Mouse (Mus musculus) right cerebral cortex, postnatal 14 days (tissue): ENCODE data around the gene Aggf1.
"Not testable (repeated sequence)": the region's sequence is repeated elsewhere in the genome, so short reads cannot be mapped to it uniquely, and the experiment has no call there.

Experiments used
- DNase-seq: peaks from one replicate; pipeline ENCODE4 v3.0.0; 2022

The Aggf1 gene

DNA sequence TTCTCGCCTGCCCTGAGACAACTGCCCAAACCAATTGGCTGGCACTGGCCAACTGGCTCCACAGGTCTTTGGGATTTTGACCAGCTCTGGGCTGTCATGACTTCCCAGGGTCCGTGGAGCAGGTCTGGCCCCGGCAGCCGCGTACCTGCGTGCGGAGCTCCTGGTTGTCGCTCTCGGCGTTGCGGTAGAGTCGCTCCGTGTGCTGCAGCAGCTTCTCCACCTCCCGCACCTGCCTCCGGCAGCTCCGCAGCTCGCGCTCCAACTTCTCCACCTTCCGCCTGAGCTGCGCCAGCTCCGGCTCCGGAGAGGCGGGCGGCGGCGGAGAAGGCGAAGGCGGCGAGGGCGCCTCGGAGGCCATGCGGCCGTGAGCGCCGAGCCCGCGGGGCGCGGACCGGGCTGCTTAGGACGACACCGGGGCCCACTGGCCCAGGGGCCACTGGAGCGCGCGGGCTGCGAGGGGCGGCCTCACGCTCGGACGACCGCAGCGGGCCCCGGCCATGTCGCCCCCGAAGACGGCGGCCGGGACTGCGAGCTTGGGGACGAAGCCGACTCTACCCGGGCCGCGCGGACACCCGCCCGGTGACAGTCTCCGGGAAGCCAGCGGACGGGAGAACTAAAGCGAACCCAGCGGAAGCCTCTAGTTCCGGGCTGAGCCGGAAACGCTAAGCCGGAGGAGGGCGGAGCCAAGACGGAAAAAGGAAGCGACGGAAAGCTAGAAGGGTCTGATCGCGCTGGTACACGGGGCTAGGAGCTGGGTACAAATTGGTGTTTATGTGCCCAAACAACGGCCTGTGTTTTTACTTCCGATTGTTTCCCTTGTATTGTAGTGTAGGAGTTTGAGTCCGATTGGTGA is at the start of gene Aggf1:
Gene Aggf1, minus strand, starts transcription at position 652 of the 853 bp plus-strand sequence.
- DNase-seq = peak; percentile 86

DNA sequence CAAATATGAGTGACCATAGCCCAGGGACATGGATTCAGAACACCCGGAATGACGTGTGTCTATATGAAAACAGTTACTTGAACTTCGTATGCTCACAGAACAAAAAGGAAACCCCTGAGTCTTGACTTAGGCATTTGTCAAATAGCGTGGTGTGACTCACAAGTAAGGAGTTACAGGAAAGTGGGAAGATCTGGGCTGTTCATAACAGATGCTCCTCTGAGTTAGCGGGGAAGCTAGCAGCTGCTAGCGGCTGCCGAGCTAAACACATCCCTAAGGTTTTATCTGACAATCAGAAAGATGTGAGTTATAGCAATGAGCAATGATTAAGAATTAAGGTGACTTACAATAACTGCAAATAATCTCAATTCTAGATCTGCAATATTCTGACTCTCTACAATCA is 49.8 kb upstream of the Aggf1 start:
- DNase-seq = no peak

DNA sequence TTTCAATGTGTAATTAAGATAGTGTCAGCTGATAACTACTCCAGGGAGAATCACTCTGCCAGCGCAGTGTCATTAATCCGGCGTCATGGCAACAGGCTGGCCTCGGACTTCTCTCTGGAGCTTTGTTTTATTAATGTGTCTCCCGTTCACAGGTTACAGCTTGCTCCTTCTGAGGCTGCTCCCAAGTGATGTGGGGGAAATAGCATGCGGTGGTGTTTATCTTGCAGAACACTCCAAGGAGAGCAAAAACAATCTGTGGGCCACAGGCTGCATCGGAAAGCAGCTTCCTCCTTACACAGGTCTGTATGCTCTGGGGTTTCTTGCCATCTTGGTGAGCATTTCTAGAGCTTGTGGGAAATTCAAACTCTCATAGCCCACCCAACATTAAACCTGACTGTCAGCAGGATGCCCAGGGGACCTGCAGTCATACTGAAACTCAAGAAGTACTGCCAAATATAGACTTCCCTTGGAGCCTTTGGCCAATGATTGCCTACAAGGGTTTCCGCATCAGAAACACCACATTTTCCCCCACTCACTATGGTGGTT is 44.1 kb upstream of the Aggf1 start:
- no peak for DNase-seq

DNA sequence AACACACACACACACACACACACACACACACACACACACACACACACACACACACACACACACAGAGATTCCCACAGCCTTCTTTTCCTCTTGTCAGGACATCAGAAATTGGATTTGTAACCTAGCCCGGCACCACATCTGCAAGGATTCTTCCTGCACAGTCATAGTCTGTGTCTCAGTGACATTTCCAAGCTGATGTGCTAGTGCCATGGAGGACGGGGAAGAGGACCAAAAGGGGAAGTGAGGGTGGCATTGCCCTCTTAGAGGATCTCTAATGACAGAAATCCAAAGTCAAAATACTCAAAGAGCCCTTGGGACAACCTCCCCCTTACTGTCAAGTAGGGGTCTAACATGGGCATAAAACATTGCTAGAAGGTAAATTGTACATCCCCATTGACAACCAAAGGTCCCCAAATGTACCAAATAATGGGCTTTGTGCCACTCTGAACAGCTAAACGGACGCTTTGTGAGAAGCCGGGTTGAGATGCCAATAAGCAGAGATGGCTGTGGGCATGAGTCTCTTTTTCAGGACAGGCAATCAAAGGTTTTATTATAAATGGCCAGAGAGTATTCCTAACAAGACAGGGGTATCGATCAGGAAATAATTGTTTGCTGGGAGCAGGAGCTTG is 43.5 kb upstream of the Aggf1 start:
- DNase-seq = no peak

DNA sequence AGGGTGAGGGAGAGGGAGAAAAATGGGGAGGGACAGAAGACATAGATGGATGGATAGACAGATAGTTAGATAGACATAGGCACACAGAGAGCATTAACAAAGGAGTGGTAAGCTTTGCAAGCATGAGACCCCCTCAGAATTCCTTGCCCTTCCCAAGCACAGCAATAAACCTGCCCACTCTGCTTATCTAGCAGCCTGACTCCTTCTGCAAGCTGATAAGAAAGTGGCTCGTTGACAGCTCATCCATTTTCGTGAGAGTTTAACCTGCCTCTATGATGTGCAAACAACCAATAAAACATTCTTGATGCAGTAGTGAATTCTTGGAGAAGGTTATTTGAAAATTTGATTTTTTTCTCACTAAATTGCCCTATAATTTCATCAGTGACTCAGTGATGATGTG is 37.1 kb upstream of the Aggf1 start:
- DNase-seq = no peak

DNA sequence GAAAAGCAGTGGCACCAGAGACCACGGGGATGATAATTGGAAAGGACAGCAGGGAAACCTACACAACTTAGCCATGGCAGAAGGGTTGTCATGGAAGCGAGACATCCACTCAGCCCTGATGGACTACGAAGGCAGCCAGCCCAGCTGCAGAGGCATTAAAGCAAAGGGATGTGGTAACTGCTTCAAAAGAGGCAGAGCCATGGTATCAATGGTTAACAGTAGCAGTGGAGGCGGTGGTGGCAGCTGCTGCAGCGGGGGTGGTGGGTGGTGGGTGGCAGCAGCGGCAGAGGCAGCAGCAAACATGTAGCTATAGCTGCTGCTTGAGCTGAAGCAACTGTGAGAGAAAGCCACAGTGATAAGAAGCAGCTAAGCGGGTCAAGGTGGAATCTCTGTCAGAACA is 18.1 kb upstream of the Aggf1 start:
- no peak for DNase-seq

DNA sequence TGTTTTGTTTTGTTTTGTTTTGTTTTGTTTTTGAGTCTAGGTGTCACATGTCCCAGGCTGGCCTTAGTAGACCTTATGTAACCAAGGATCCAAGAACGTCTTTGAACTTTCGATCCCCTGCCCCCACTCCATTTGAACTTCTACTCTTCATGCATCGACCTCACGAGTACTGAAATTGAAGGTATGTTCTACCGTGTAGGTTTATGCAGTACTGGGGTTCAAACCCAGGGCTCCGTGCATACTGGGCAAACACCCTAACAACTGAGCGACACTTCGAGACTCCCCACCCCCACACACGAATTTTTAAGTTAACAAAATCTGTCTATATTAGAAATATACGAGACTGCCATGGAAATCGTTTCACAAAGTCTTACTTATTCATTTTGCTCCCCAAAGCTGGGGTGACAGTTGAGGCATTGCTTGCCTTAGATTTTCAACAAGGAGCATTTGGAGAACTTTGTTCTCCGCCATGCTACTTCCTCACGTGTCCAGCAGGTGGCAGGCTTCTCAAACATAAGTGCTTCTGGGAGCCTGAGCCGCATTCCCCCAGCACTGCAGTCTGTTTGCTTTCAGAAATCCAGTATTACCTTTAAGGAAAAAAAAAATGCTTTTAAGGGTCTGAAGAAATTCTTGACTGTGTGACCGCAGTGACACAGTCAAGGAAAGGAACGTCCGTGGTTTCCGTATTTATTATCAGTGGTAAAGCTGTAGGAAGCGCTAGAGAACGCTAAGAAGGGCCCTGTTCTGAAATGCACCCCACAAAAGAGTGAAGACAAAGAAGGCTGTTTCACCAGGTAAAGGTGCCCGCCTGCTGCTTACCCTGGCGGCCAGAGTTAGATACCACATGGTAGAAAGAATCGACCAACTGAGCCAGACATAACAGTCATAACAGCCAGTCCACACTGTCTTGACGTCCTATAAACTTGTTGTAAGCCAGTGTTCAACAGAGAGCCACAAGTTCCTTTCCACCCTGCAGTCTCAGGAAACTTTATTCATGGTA is 15.0 kb upstream of the Aggf1 start:
- DNase-seq = peak; percentile 88

DNA sequence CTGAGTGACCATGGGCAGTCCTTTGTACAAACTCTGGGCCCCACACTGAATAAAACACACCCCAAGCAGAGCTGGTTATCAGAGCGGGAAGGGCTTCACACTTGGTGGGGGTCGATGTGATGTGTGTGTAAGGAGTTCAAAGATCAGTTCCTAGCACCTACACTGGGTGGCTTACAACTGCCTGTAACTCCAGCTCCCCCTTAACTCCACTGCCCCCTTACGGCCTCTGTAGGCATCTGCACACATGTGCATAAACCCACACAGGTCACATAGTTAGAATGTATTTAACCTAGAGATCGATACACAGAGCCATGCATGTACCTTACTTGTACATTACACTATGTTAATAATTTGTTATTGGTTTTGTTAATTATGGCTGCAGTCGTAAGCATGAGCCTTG is 13.1 kb upstream of the Aggf1 start:
- DNase-seq = no peak

DNA sequence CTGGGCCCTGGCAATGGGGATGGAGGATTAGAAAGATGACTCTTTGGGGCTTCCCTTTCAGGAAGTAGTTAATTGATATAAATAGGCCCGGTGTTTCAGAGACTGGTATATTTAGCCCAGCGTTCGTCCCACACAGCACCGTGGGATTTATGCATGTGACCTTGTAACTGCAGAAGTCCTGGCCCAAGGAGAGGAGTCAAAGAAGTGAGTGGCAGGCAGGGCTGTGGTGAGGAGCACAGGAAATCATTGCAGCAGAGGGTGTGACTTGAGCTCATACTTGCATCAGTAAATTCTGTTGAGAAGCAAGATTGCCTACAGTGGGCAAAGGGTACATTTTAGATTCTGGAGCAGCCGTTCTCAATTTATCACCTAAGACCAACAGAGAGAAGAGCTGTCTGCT is 7.3 kb upstream of the Aggf1 start:
- DNase-seq = no peak

DNA sequence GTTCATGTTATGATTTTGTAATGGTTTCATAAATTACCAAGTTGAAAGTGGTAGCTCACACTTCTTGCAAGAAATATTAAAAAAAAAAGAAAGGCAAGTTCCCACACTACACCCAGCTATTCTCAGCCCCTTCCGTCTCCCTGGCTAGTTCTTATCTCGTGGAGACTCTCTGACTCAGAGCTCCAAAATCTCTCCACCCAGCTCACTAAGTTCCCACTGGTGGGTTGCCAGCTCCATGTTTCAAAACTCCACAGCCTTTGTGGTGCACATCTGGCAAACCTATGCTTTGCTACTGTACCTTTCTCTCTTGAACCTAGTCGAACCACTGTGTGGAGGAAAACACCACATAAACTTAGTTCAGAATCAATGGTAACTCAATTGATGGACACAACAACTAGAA is 3.5 kb upstream of the Aggf1 start:
- DNase-seq = no peak

DNA sequence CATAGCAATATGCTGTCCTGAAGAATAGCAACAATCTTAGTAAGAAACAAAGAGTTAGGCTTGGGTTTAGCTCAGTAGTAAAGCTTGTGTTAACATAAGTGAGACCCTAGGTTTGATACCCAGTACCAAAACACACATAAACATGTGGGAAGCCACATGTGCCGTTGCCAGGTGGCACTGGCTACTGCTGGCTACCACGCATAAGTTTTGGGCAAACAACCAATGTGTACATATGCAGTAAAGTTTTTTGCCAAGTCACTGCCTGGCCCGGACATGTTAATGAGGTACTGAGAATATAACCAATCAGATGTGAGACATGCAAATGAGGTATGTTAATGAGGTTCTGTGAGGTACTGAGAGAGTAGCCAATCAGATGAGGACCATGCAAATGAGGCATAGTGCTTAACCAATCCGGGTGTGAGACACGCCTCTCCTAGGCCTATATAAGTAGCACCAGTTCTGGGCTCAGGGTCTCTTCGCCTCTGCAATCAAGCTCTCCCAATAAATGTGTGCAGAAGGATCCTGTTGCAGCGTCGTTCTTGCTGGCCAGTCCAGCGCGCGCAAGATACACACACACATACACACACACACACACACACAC is 1.6 kb upstream of the Aggf1 start:
- DNase-seq = not testable (repeated sequence)

DNA sequence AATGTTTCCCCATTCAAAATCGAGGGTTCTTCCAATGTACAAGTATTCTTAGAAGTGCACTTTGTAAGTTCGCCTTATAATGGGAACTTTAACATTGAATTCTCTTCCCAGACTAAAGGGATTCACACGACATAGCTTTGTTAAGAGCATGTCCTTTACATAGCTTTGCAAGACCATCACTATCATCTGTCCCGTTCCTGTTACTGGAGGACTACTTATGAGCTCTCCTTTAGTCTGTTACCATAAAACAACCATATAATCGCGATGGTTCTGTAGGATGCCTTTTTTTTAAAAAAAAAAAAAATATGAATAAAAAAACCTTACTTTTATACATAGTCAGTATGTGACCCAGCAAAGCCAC is 382 bp upstream of the Aggf1 start:
- DNase-seq = no peak

DNA sequence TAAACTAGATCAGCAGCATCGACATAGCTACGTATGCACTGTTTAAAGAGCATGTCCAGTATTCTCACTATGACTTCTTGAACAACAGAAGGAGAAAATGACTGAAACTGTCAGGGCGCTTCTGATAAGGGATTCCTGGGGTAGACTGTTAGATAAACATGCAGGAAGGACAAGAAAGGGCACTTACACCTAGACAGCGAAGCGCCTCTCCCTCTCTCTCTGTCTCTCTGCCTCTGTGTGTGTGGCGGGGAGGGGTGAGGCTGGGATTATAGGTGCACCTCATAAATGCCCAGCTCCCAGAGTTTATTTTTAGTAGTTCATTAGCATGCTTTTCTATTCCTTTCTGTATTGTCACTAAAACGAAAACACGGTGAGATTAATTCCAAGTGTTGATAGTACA is 8.8 kb downstream of the Aggf1 start:
- DNase-seq = no peak

DNA sequence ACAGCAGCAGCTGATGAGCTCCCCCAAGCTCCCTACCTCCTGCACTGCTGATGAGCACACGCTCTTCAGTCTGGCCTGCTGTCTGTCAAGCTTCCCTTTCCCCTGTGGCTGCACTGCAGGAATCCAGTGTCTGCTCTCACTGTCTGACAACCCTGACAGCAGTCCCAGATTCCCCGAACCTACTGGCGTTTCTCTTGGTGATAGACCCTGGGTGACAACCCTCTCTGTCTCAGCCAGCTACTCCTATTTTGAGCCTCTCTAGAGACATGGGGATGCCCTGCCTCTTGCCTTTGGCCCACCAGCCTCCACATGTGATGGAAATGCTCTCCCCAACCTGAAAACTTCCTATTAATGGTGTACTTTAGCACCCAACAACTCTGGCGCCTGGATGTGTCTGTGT is 11.7 kb downstream of the Aggf1 start:
- no peak for DNase-seq

DNA sequence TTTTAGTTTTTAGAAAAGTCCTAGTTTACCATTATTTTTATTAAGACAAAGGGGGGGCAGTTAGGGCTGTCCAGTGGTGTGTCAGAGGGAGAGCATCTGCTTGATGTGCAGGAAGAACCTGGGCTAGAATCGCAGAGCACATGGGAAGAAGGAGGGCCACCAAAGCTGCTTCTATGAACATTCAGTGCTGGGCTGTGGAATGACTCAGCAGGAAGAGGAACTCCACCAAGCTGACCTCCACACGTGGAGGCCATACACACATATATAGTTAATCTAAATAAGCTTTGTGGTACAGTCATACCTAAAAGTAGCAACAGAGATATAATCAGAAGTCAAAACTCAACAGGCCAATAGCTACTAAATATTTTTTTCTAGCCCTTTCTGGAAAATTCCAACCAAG is 16.9 kb downstream of the Aggf1 start:
- DNase-seq = no peak

DNA sequence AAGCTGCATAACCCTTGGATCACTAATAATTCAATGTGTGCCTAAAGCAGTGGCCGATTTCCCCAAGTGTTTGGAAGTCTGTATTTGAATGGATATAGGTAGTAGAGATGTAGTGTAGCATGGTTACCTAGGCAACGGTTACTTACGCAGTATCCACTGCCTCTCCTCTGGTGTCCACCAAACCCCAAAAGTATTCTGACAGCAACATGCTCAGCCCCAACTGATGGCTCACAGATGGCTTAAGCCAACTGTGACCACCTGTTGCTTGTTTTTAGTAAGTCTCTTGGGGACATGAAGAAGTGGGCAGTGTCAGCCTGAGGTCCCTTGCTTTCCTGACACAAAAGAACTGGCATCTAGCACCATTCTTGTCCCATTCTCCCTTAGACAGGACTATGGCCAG is 26.7 kb downstream of the Aggf1 start:
- DNase-seq = no peak

DNA sequence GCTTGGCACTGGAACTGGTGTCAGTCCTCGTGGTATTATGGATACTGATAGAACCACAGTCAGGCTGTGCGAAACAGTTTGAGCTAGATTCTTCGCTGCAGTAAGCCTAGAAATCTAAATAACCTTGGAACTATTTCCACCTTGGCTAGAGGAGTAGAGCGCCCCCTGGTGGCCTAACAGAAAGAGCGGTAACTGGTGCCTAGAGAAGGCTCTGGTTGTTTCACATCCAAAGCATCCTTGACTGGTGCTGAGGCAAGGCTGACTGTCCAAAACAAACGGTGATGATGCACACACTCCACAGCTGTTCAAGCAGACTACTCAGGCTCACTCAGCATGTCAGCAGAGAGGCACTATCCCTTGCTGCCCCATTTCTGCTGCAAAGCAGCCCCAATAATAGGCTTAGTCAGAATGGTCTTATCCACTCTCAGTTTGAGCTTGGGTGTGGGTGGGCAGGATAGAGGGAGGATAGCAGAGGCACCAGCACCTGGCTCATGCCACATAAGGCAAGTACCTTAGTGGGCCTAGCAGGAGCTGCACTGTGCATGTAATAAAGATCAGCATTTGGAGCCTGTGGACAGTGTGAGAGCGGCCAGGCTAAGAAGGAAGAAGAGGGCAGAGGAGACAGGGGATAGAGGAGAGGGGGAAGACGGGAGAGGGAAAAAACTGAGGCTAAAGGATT is 28.0 kb downstream of the Aggf1 start:
- peak; percentile 88 for DNase-seq

DNA sequence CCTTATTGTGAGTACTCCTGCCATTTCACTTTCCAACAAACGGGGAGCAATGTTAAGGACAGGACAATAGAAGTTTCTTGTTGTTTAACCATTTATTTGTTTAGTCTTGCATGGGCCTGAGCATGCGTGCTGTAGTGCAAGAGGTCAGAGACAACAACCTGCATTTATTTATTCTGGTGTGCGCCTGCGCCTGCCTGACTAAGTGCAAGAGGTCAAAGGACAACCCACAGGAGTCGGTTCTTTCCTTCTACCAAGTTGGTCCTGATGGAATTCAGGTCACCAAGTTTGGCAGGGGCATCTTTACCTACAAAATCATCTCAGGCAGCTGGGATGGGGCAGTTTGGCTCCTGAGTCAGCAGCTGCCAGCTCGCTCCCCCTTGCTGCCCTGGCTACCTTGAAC is 29.3 kb downstream of the Aggf1 start:
- DNase-seq = no peak

DNA sequence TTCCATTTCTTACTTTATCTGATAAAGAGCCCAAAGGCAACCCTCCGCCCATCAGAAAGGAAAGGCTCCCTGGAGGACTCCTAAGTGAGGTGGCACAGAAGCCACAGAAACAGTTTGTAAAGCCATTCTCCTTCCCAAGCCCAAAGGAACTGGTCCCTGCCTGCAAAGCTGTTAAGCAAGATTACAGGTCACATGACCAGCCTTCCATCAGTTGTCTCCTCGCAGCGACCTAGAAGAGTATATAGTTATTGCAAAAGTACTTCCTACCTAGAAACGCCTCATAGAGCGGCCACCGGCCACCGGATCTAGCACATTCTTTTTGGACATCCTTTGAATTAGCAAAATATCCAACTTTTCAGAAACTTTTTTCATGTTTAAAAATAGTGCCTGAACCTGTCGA is 31.7 kb downstream of the Aggf1 start:
- DNase-seq = no peak

DNA sequence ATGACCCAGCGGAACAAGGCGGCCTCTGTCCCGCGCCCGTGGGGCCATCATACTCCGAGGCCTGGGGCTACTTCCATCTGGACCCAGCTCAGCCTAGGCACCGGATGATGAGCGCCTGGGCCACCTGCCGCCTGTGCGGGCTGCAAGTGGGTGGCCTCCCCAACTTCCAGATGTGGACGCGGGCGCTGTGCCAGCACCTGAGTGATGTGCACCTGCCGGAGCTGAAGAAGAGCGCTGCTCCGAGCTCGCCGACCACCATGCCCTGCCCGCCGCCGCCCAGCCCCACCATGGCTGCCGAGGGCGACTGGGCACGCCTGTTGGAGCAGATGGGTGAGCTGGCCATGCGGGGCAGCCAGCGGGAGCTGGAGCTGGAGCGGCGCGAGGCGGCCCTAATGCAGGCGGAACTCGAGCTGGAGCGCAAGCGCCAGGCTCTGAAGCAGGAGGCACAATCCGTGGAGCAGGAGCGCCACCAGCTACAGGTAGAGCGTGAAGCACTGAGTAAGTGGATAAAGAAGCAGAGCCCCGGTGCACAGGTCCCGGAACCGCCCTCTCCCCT is 39.0 kb downstream of the Aggf1 start:
- DNase-seq = no peak

DNA sequence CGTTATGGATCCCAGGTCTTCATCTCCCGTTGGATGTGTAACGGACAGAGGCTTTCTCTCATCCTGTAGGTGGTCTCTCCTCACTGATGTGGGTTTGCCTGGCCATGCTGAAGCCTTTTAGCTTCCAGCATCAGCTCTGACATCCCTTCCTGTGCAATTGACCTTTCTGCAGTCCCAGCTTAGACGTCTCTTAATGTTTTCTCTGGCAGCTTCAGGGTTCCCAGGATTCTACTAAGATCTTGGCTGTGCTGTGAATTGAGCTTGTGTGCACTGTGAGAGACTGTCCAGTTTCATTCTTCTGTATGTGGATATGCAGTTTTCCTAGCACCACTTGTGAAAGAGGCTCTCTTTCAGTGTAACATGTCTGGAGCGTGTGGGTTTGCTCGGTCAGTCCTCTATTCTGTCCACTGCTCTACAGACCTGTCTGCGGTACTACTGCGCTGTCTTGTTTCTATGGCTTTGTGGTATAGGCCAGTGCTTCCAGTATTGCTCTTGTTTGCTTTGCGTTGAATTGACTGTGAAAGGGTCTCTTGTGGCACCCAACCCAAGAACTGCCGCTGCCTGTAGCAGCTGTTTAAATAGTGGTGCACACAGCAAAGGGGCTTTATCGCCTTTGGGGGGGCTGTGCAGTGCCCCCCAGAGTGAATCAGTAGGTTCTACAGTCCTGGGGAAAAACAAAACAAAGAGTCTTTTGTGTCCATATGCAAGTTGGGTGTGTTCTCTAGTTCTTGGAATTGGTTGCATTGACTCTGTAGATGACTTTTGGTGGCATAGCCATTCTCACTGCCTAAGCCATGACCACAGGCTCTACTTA is 42.9 kb downstream of the Aggf1 start:
- no peak for DNase-seq
